Mouse (Mus musculus): ENCODE results near the gene Ptprn2.

GRCm38 (mm10) chr12:117155307-117156220, 670.0 kb downstream of the Ptprn2 start:
- TF ChIP-seq CTCF (IDR thresholded peaks at IDR 0.05; ENCODE audit: borderline replicate concordance, insufficient read depth, low read depth, low read length) (no peak), POLR2A (IDR thresholded peaks at IDR 0.05; ENCODE audit: borderline replicate concordance, insufficient read depth, low read length) (no peak)
